Mouse (Mus musculus) ES-E14 (cell line): ENCODE results near the gene Gm10778.

Experiments
- CHD2 ChIP-seq: IDR thresholded peaks from 2 replicates; pipeline ENCODE4 v1.6.1; 2014; ENCODE audit warnings: mild to moderate bottlenecking, low read depth, low read length, inconsistent platforms
- HCFC1 ChIP-seq: IDR thresholded peaks from 2 replicates; pipeline ENCODE4 v1.6.1; 2012; ENCODE audit warnings: low read length, inconsistent platforms, borderline replicate concordance; ENCODE audit not compliant: insufficient read depth
- MAFK ChIP-seq: IDR thresholded peaks from 2 replicates; pipeline ENCODE4 v1.6.1; 2014; ENCODE audit warnings: mild to moderate bottlenecking, low read depth, low read length, inconsistent platforms; ENCODE audit not compliant: insufficient read depth
- ZC3H11A ChIP-seq: IDR thresholded peaks from 2 replicates; pipeline ENCODE4 v1.6.1; 2012; ENCODE audit warnings: low read depth, mild to moderate bottlenecking, inconsistent platforms, low read length, borderline replicate concordance
- ZNF384 ChIP-seq: IDR thresholded peaks from 2 replicates; pipeline ENCODE4 v1.6.1; 2012; ENCODE audit warnings: low read depth, low read length, inconsistent platforms

- TF ChIP-seq MAFK (no peak), CHD2 (no peak), ZNF384 (no peak), ZC3H11A (no peak), HCFC1 (no peak)
These were observed 3.5 kb upstream of the Gm10778 start for GRCm38 (mm10) chr10:81645391-81645790.
